Mouse (Mus musculus): ENCODE data around the gene Ano4.
"Not testable (repeated sequence)": the region's sequence is repeated elsewhere in the genome, so short reads cannot be mapped to it uniquely, and the experiment has no call there.

Gene Ano4

DNA sequence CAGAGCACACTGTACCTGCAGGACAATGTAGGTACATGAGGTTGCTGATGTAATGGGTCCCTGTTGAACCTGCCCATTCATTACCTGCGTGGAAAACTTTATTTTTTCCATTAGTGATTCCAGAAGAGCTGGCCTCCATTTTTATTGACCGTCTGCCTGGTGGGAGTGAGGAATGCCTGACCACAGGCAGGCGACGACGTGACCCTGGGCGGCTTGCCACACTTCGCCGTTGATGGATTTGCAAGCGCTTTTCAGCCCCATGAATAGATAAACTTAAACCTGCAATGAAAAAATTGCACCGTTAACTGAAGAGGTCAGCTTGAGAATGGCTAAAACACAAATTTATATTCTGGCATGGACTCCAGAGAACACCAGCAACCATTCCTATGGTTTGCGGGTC is 195.4 kb downstream of the Ano4 start:
- DNase-seq (ENCODE audit: low spot score in 2 of 2) = no peak

DNA sequence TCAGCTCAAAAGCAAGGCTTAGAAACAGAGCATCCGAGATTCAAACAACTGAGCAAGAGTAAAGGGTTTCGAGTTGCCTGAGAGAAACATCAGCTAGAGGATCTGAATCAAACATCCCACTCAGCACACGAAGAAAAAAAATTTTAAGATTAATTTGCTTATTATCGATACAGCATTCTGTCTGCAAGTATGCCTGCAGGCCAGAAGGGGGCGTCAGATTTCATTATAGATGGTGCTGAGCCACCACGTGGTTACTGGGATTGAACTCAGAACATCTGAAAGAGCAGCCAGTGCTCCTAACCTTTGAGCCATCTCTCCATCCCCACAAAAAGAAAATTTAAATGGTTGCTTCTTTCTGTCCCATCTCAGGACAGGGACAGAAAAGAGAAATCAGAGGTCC is 223.2 kb downstream of the Ano4 start:
- DNase-seq (ENCODE audit: low spot score in 2 of 2) = no peak

DNA sequence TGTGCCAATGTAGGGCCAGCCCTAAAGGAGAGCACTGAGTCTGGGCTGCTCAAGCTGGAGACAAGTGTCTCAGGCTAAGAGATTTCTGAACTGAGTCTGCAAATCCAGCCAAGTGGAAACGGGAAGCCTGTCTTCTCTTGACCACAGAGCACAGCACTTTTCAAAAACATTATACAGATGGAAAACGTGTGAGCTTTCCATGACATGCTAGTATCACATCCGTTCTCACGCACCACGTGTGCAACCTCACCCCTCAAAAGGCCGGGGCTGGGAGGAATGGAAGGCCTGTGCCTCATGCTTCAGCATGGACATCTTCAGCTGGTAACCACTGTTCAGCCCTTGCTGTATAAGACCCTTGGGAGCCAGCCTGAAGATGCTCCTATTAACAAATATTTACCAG is 230.2 kb downstream of the Ano4 start:
- no peak for DNase-seq (ENCODE audit: low spot score in 2 of 2)

DNA sequence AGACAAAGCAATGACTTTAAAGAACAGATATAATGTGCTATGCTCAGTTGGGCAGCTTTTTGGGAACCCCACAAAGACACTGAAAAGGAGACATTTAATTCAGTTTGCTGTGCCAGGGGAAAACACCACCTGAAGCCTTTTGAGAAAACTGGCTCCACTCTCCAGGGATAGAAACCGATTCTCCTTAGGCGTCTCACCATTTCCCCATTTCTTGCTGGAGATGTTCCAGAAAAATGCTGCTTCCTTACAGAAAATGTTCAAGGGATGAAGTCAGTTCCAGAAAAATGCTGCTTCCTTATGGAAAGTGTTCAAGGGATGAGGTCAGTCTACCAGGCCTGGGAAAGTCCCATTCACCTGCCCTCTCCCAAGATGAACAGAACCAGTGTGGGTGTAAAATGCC is 233.1 kb downstream of the Ano4 start:
- DNase-seq (ENCODE audit: low spot score in 2 of 2) = no peak

DNA sequence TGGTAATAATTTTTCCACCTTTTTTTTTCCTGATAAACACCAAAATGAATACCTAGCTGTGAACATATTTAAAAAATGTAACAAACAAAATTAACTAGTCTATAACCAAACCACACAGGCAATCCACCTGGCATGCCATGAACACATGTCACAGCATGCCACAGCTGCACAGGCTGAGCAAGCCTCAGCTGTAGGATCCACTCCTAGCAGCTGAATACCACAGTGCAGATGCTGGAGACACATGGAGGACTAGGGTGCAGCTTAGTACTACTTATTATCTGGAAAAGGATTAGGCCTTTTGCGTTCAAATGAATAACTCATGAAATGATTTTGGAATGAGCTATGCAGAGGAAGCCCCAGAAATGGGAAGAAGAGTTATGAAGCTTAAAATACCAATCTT is 233.6 kb downstream of the Ano4 start:
- DNase-seq (ENCODE audit: low spot score in 2 of 2) = no peak

DNA sequence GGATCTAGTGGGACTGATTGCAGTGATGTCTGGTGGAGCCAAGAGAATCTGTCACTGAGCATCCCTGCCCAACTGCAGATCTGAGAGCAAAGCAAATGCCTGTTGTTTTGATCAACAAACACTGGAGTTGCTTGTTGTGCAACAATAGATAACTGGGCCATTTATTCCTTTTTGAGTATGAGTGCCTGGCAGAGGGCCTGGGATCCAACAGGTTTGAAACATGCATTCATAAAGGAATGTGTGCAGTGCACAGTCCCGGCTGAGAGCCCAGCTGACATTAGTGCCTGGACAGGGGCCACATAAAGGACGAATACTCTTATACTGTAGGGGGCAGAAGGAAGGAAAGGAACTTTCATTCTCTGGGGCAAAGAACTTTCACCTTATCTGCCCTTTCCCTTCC is 241.0 kb downstream of the Ano4 start:
- no peak for DNase-seq (ENCODE audit: low spot score in 2 of 2)

DNA sequence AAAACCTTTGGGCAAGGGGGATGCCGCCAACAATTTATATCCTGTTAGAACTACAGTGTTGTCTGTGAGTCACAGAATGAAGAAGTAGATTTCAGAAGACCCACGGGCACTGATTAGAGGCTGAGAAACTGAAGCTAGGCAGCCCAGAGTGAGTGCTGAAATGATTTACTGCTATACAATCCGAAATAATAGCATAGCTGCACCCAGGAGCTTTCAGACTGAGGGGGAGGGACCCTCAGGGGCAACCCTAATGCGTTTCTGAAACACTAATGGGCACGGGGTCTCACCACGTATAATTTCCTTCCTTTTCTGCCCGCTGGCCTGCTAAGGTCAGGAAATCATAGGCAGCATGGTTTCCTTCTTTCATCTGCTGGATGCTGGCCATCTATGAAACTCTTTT is 242.5 kb downstream of the Ano4 start:
- no peak for DNase-seq (ENCODE audit: low spot score in 2 of 2)

DNA sequence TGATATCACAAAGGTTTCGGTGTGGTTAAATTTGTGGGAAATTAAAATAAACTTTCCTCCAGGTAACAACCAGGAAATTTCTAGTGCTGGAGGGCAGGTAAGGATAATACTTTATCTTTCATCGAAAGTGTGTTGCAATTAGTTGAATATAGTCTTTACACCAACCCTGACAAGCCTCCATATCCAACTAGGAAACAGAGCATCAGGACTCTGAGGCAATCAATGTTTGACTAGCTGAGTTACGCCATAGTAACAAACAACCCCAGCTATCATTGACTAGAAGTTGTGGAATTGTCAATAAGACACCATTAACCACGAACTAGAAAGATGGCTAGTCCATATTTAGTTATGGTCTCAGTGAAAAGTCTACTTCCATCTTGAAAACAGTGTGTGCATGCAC is 246.4 kb downstream of the Ano4 start:
- no peak for DNase-seq (ENCODE audit: low spot score in 2 of 2)

DNA sequence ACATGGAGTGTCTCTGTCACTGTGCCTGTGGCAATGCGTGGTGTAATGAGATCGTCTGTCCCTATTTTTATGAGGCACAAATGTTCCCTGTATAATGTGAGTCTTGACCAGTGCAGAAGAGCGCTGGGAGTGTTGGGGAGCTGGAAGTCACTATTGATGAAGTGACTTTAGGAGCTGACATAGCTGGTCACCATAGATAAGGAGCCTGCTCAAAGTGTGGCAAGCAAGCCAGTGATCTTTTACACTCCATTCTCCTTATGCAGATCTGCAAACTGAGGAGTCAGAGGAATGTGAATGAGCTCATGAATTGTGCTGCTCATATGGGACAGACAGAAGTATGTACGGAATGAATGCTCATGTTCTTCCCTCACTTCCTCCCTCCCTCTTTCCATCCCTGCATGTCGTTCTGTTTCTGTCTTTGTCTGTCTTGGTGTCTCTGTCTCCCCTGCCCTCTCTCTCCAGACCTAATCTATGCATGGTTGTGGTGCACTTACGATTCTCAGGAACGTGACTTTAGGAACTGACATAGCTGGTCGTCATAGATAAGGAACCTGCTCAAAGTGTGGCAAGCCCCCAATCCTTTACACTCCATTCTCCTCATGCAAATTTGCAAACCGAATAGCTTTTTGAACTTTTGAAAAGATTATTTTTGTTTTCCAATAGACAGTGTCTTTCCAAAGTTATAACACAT is 252.1 kb downstream of the Ano4 start:
- no peak for DNase-seq (ENCODE audit: low spot score in 2 of 2)

DNA sequence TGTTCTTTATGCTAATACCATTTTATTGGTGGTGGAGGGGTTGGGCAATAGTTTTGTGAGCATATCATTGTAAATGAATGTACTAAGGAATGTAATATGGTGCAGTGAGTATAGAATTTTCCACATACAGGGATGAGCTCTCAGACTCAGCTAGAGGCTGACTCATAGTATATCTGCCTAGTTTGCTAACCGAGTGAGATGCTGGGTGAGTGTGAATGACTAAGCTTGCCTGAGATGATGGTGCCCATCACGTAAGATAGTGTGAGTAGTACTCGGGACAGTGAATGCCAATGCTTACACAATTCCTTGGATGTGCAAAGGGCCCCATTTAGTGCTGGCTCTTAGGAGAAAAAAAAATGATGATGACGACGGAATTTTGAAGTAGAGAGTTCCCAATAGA is 267.1 kb downstream of the Ano4 start:
- DNase-seq (ENCODE audit: low spot score in 2 of 2) = no peak

DNA sequence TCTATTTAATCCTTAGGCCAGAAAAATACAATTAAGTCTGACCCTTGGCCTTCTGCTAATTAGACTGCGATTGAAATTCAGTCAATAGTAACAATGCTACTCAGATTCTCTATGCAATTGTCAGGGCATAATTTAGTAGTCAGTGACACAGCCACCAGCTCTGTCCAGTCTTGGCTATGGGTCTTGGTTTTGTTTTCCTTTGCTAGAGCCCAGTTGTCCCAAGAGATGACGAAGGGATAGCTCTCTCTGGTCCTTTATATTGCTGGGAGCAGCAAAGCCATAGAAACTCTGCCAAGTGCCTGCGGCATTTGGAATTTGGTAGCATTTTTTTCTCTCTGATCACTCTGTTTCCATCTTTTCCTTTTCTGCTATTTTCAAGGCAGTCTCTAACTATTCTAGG is 288.7 kb downstream of the Ano4 start:
- DNase-seq (ENCODE audit: low spot score in 2 of 2) = no peak

DNA sequence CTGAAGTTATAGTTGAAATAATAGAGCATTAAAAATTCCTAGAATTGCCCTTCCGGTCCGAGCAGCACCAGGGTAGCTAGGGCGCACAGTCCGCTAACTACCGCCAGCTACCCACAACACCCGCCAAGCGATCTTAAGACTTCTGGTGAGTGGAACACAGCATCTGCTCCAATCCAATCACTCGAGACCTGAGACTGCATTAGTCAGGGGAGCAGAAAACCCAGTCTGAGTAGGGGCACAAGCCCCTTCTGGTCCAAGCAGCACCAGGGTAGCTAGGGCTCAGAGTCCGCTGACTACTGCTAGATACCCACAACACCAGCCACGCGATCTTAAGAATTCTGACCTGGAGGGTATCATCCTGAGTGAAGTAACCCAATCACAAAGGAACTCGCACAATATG is 299.6 kb downstream of the Ano4 start:
- not testable (repeated sequence) for DNase-seq (ENCODE audit: low spot score in 2 of 2)

DNA sequence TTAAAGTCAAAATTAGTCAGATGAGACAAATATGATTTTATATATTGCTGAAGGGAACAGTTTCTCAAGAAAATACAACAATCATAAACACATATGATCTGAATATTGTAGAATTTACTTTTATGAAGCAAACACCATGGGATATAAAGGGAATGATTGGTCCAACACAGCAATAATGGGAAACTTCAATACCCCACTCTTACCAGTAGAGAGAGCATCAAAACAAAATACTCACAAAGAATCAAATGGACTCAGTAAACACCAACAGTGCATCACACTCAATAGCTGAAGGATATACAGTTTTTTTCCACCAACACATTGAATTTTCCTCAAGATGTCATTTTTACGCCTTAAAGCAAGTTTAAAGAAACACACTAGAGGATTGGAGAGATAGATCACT is 300.4 kb downstream of the Ano4 start:
- DNase-seq (ENCODE audit: low spot score in 2 of 2) = no peak

DNA sequence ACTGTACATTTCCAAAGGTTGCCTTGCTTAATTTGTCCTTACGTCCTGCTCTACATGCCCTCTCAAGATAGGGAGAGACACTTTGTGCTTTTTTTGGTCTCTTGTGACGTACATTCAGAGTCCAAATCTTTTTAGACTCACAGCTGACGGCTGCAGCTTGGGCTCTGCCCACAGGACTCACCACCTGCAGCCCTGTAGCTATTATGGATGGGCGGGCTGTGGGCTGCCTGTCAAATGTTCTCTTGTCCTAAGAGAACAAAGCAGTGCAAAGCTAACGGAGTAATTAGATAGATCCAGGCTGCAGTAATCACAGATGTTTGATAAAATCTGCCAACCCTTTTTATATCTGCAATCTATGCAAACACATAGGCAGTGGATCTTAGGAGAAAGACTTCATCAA is 325.6 kb downstream of the Ano4 start:
- peak in 1 of 2 experiments; percentile 11 for DNase-seq (ENCODE audit: low spot score in 2 of 2)

DNA sequence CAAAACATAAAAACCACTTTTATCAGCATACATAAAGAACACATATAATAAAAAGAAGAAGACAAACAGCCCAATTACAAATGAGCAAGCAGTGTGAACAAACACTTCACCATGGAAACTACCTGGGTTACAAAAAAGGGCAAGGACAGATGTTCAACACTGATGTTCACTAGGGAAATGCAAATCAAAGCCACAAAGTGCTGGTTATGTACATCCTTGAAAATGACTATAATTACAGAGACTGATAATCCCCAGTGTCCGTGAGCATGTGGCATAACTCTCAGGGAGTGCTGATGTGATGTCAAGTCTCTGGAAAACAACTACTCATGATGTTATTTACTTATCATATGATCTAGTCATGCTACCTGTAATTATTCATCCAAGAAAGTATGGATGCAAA is 336.3 kb downstream of the Ano4 start:
- DNase-seq (ENCODE audit: low spot score in 2 of 2) = no peak

DNA sequence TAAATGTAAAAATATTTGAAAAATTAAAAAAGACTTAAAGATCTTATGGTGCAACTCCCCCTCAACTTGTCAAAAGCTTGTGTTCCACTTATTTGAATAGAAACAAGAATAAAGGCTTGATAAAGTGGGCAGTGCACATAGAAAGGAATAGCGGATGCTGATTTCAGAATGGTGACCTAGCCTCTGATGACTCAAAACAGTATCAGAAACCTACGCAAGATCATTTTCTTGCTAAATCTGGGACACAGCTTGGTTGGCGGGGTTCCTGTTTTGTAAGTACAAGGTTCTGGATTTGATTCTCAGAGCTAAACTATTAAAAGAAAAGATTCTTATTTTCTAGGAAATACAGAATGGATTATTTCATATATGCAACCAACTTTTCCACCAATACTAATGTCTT is 340.0 kb downstream of the Ano4 start:
- no peak for DNase-seq (ENCODE audit: low spot score in 2 of 2)

DNA sequence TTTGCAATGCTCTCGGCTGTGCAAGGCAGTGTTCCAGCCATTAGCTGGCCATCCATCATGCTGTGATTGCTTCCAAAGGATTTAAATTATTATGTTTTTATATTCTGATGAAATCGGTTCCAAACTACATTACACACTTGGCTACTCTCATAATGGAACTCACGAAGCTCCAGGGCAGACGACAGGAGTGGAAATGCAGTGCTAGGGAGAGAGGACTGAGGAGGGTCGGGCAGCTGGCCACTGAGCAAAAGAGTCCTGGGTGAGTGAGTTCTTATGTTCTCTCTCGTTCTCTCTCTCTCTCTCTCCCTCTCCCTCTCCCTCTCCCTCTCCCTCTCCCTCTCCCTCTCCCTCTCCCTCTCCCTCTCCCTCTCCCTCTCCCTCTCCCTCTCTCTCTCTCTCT is 357.6 kb downstream of the Ano4 start:
- no peak for DNase-seq (ENCODE audit: low spot score in 2 of 2)

DNA sequence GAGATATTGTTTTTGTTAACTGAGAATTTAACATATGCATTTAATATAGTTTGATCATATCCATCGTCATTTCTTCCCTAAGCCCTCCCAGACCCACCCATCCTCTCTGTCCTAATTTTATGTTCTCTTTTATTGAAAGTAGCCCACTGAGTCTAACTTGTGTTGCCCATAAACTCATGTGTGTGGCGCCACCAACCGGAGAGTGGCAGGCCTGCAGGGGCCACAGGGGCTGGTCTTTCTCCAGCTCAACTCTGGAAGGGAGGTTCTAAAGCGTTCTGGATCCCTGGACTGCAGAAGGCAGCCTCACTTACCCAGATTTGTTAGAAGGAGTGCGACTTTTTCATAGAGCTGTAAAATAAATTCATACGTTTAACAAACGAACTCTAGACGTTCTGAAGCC is 361.1 kb downstream of the Ano4 start:
- DNase-seq (ENCODE audit: low spot score in 2 of 2) = peak in 1 of 2 experiments; percentile 5

DNA sequence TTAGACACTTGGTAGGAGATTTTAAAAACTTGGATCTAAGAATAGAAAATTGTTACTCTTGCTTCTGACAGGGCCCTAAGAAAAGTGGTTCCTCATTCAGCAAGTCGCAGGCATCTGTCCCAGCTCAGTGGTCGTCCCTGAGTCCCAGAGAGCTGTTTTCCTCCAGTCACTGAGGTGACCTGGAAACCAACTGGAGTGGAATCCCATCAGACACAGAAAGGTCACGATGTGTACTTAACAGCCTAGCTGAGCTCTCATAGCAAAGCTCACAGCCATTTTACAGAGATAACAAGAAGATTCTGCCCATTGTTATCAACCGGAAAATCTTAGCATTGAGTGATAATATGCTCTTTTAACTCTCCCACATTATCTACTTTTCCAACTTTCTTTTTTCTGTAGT is 365.1 kb downstream of the Ano4 start:
- DNase-seq (ENCODE audit: low spot score in 2 of 2) = no peak

DNA sequence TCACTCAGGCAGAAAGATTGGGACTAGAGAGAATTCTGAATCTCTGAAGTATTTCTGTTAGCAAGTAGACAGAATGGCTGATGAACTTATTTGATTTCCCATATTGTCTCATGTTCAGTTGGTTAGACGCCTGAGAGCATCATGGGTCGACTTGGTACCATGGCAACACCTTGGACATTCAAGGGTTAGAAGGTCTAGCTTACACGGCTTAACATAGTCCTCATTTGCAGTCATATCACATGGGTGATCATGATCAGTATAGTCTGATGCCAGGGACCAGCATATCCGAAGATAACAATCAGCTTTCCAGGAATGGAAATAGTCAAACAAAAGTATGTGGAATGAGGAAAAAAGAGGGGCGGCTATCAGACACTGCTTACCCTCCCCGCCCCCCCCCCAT is 365.6 kb downstream of the Ano4 start:
- no peak for DNase-seq (ENCODE audit: low spot score in 2 of 2)

DNA sequence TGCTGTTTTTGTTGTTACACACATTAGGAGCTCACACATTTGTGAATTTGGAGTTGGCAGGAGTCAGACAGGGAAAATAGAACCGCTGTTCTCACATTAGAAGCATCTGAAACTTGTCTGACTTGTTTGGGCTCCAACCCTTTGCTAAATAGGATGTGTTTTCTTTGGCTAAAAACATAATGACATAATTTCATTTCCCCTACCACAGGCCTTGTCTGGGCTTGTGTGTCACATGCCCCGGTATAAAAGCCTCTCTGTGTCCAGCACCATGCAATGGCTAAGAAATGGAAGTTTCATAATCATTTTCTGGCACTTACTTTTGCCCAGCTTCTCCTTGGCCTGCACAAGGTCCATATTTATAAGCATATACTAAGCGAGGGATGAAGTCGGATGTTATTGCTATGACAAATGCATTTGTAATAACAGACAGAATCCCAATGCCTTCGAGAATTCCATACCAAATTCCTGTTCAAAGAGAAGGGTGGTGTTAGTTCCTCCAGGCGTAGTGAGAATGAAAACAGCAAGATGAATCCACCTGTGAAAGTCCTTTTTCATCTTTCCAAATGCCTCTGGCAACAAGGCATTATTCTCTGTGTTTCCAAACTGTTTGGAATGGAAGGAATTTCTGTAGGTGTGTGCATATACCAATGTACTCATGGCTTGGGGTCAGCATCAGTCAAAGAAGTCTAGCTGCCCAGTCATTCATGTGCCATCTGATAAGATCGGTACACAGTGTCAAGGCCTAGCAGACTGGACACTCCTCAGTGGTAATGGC is 373.4 kb downstream of the Ano4 start:
- no peak for DNase-seq (ENCODE audit: low spot score in 2 of 2)

DNA sequence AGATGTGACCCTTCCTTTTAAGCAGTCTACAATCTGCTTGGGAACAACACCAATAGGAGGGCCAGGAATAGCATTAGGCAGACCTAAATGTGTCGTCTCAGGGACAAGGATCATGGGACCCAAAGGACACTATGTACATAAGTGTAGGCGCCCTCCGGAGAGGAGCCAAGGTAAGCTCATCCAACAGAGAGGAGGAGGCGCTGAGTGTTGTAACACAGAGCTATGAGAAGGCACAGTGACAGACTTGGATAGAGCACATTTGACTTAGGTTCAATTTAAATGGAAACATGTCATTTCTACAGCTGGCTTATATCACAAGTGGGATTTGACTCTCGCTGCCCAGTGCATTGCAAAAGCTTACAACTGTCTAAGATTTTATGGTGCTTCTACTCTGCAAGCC is 376.0 kb downstream of the Ano4 start:
- DNase-seq (ENCODE audit: low spot score in 2 of 2) = no peak

DNA sequence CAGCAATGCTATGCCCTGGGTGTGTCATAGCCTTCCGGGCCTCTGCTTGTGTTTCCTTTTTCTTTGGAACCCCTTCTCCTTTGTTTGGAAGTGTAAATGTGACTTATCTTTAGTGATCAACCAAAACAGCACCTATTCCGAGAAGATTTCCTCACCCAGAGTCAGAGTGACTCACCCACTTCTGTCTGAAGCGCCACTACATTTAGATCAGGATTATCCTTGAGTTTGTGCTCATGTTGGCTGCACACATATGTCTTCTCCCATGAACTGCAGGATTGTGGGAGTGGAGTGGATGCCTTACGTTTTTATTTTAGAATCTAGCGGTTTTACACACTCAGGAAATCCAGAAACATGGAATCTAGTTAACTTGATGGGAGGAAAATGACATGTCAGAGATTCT is 383.8 kb downstream of the Ano4 start:
- no peak for DNase-seq (ENCODE audit: low spot score in 2 of 2)

DNA sequence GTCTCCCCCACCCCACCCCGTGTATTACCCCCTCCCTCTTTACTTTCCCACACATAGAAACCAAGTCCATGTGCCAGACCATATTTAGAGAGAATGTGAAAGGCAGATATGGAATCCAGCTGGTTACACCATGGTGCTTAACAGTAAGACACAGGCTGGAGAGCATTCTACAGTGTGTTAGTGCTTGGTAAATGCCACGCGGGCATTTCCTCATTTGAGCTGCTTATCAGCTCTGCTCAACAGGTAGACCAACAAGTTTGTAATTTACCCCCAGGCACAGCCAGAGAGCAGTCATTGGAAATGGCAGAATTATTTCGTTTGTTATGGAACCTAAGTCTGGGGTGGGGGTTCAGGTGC is 394.3 kb downstream of the Ano4 start:
- DNase-seq (ENCODE audit: low spot score in 2 of 2) = no peak
